Mouse (Mus musculus) thymus, adult 18-20 months (tissue): ENCODE measurements around the gene Ptprq.

Experiments
- DNase-seq, 2 experiments: peaks; one replicate each; pipeline ENCODE4 v3.0.0; 2022; ENCODE audit warnings: mixed read lengths in 2 of 2

Ptprq gene

DNA sequence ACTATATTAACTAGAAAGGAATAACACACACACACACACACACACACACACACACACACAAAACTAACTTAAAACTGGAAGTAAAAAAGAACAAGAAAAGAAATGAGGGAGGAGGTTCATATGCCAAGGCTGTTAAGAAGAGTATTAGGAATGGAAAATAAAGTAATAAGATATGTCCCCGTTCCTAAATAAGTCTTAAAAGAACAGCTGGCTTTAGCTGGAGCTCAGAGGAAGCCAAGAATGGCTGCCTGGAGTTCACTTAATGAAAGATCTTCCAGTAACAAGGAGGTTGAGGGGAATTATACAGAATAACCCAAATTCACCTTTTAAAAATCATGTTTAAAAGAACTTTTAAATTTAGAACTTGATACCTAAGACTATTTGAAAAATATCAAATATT, 93.2 kb downstream of the Ptprq start:
- no peak for DNase-seq

DNA sequence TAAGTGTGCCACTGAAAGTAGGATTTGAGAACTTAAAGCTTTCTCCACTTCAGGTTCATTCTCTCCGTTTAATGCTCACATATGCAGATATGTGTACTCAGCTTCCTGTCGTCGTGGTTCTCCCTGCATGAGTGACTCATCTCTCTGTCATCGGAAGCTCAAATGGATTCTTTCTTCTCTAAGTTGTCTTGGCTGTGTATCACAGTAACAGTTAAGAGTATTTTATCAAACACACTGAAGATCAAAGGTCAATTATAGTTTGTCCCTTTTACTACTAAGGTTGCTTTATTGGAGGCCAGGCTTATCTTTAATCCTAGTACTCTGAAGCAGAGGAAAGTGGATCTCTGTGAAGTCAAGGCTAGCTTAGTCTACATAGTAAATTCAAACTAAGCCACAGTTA, 95.6 kb downstream of the Ptprq start:
- DNase-seq, result no peak

GRCm38 (mm10) chr10:107615460-107615859, 104.4 kb downstream of the Ptprq start:
- no peak for DNase-seq

GRCm38 (mm10) chr10:107601371-107601770, 118.5 kb downstream of the Ptprq start:
- DNase-seq, result no peak

DNA sequence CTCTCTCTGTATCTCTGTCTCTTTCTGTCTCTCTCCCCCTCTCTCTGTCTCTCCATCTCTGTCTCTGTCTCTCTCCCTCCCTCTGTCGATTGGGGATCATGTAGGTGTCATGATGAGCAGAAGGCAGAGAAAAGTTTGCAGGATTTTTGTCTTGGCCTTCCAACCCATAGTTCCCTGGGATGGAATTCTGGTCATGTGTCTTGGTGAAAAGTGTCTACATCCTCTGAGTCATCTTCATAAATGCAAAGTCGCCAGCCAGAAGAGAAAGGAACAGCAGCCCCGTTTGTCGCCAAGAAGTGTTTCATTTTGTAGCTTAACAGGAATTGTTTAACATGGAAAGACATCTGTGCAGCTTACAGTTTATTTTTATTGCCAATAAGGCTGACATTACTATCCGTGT, 136.5 kb downstream of the Ptprq start:
- DNase-seq, result no peak

DNA sequence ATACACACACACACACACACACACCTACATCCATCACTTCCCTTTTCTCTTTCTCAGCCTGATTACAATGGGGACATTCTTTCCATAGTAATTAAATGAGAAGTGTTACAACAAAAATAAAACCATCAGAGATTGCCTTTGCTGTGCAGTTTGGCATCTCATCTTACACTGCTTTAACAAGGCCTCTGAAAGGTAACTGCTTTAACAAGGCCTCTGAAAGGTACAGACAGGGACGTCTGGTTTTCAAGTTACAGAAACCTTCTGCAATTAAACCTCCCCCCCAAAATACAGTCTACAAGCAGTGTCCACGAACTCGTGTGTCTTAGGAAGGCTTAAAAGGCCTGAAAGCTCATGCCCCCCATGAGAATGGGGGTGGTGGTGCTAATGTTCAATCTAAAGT, 150.8 kb downstream of the Ptprq start:
- no peak for DNase-seq

DNA sequence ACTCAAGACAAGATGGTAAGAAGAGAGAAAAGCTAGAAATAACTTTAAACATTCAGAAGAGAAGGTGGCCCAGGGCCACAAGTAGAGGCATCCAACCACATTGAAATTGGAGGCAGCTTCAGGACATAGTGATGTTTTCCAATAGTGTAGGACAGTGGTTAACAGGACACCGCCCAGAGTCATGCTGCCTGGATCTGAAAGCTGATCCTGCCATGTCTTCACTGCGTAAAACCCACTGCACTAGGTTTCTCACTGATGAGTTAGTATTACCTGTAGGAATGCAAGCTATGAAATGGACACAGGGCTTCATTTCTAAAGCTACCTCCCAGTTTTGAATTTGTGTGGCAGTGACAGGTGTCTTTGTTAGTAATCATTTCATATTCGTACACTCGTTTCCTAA, 151.6 kb downstream of the Ptprq start:
- no peak for DNase-seq

GRCm38 (mm10) chr10:107562875-107563274, 157.0 kb downstream of the Ptprq start:
- DNase-seq, result no peak

- no peak for DNase-seq
These were observed 159.0 kb downstream of the Ptprq start for GRCm38 (mm10) chr10:107560881-107561280.

GRCm38 (mm10) chr10:107543026-107543425, 176.8 kb downstream of the Ptprq start:
- no peak for DNase-seq

GRCm38 (mm10) chr10:107528758-107529157, 191.1 kb downstream of the Ptprq start:
- DNase-seq, result no peak

GRCm38 (mm10) chr10:107519216-107519615, 200.6 kb downstream of the Ptprq start:
- no peak for DNase-seq

DNA sequence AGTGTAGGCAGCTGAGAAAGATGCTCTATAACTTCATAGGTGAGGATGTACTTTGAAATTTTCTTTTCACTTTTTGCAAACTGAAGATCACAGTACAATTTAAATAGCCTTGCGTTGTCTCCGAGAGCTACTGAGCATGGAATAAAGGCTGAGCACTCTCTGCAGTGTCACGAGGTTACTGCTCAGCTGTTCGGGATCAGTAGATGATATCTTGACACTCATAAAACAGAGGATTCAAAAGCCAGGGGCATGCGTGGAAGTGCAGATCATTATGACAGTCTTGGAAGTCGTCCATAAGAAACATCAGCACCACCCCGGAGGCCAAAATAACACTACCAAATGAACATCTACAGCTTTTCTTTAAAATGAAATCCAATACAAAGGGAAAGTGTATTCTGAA, 203.2 kb downstream of the Ptprq start:
- DNase-seq, result no peak

DNA sequence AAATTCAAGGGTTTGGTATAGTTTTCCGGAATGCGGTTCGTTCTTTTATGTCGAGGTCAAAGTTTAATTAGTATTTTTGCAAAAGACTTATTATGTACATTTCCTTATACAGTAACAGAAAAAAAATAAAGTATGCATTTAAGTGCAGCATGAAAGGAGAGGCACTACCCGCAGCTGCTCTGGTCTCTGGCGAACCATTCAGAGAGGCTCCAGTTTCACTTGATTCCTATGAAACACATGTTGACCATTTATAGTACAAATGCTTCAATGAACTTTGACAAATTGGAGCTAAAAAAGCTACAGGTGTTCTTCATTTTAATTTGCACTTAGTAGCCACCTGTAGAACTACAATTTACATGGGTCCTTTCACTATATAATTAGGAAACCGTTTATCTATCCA, 205.1 kb downstream of the Ptprq start:
- no peak for DNase-seq

DNA sequence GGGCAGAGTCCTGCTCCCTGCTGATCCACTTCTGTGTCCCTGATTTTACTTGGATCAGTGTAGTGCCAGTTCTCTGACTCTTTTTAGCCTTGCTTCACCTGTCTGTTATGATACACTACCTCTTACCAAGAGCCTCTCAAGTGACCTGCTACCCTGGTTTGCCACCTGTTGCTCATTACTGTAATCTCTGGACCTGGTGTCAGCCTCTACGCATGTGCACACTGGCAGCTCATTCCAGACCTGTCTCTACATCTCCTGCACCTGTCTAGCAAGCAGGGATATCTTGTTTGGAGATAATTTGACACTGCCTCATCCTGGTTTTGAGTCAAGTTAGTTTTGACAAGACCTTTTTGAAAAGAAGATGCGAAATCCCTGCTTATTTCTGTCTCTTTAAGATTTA, 213.5 kb downstream of the Ptprq start:
- no peak for DNase-seq

DNA sequence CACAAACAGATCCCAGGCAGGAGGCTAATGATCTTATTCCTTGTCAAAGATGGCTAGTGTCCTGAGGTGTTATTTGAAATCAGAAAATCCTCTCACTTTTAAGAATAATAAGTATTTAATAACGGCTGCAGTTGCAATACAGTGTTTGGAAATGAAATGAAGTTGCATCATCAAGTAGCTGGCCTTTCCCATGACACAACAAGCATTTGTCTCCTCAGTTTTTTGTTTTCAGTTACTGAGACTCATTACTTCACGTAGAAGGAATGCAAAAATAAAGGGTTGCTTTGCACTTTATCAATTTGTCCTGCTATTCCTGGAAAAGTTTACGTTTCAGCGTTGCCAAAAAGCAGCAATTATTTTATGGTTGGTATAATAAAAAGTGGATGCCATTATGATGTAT, 216.4 kb downstream of the Ptprq start:
- DNase-seq, result no peak

DNA sequence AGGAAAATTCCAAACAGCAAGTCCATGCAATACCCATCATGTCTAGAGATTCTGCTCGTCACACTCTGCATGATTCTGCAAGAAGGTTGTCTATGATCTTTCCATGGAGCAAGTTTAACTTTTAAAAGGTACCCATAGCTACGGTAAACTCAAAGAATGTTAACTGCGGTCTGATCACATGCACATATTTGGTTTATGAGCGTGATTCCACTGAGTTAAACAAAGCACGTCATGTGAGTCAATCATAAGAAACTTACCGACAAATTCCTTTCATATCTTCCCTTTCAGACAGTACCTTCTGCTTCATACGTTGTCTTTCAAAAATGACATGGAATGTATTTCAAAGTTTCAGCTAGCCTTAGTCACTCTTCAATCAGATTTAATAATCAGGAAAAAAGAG, 217.7 kb downstream of the Ptprq start:
- no peak for DNase-seq

- no peak for DNase-seq
These were observed 220.2 kb downstream of the Ptprq start for GRCm38 (mm10) chr10:107499656-107500055.

DNA sequence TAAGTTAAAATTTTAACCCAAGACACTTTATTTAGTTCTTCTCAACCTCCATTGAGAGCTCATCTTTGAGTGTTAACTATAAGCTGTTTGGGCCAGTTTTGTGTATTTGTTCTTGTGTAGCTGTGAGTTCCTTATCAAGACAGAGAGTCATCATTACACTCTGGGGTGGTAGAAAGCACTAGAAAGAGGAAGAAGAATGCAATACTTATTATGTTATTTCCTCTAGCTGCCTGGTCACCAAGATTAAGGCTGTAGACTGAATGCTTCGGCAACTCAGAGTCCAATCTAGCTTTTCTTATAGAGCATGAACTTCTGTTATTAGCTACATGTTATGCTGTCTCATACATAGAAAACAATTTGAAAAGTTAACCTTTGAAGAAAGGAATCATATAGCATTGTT, 223.4 kb downstream of the Ptprq start:
- DNase-seq, result no peak

GRCm38 (mm10) chr10:107494568-107494967, 225.3 kb downstream of the Ptprq start, which contains the start of gene Myf6:
Gene Myf6, minus strand, starts transcription at chr10:107494737.
- no peak for DNase-seq

GRCm38 (mm10) chr10:107493580-107494474, 226.0 kb downstream of the Ptprq start:
- no peak for DNase-seq

- no peak for DNase-seq
These were observed 226.8 kb downstream of the Ptprq start for GRCm38 (mm10) chr10:107492867-107493579.

GRCm38 (mm10) chr10:107488654-107489315, 231.1 kb downstream of the Ptprq start:
- no peak for DNase-seq

DNA sequence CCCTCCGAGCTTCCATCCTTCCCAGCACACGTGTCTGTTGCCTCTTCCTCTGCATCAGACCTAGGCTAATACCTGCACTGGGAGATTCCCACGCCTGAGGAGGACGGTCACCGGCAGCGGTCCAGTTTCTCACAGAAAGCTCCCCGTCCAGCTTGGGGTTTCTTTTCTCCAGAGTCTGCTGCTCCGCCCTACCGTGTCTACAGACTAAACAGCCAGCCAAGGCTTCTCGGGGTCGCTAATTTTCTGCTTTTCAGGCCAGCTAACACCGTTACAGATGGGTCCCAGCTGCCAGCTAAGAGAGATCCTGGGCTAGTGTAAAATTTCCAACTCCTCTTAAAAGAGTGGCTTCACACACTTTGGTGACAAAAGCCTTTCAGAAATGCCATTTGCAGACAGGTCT, 233.1 kb downstream of the Ptprq start:
- no peak for DNase-seq
